ENCODE assay signal across 23 mouse cellular contexts in the genomic region with DNA sequence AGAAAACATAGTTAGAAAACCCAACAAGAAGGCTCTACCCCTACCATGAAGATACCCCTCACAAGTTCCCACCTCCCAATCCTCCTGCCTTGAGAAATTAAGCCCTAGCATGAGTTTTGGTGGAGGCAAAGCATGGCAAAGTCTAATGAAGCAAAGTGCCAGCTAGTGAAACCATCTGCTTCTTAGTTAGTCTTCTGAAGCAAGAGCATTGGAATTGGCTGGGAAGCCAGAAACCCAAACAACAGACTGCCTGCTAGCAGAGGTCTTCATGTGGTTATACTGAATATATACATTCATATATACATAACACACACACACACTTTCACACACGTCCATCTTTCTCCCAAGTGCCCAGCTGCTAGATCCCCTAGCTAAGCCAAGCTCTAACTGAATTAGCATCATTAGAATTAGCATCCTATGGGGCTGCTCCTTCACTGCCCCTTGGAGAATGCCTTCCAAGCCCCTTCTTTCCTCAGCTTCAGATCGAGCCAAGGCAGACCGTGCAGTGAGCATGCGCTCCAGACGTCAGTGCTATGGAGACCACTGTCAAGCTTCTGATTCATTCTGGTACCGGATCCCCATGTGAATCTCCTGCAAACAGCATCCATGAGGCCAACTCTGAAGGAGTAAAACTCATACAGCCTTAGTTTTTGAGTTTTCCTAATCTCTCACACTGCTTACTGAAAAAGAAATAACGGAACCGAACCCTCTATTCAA.
DNase-seq lines count a peak whose midpoint lies in the region; ATAC-seq and TF ChIP-seq lines count a peak whose summit lies in the region.
"Had no signal": no experiment of that assay in that cellular context is flagged by ENCODE, and none has a peak within 500 bp of the region (broad histone marks: within the 10 kb centered on the region; RNA-seq: fewer than 3 reads in every experiment).

No protein-coding gene starts in this region.

- 70% methylated on average over 8 of the region's 8 CpGs for WGBS in forebrain, postnatal 0 days
- 85% methylated on average over 8 of the region's 8 CpGs for WGBS in forebrain, embryonic 15.5 days
- 78% methylated on average over 8 of the region's 8 CpGs for WGBS in lung, embryonic 14.5 days
- WGBS in lung, adult 2 months = 84% methylated on average over 8 of the region's 8 CpGs

- no peak for TF ChIP-seq CTCF in forebrain, postnatal 0 days (IDR thresholded peaks at IDR 0.05; ENCODE audit: low read depth)
- no peak for TF ChIP-seq CTCF in lung, embryonic 14.5 days (IDR thresholded peaks at IDR 0.05; ENCODE audit: low read depth)
- TF ChIP-seq CTCF in lung, adult 2 months (IDR thresholded peaks at IDR 0.05; ENCODE audit: insufficient read depth, low read length) = no peak
- no peak for TF ChIP-seq CTCF in brain, embryonic 14.5 days (IDR thresholded peaks at IDR 0.05; ENCODE audit: borderline replicate concordance, extremely low read depth, insufficient read depth, insufficient read length)

- ATAC-seq in forebrain, postnatal 0 days = peak; percentile 64
- no peak for ATAC-seq in forebrain, embryonic 15.5 days (replicated peaks)
- 0 out of 2 replicates have a peak, but pooled peaks have one; percentile 28 for ATAC-seq in lung, embryonic 14.5 days (ENCODE audit: insufficient read depth)
- ATAC-seq: forebrain, embryonic 13.5 days had no signal

- H3K36me3 ChIP-seq in forebrain, postnatal 0 days (ENCODE audit: insufficient read depth) = no peaks in the 10 kb centered on the region
- no peaks in the 10 kb centered on the region for H3K36me3 ChIP-seq in forebrain, embryonic 15.5 days
- no peaks in the 10 kb centered on the region for H3K36me3 ChIP-seq in lung, embryonic 14.5 days (ENCODE audit: insufficient read depth)
- H3K36me3 ChIP-seq: embryonic facial prominence, embryonic 13.5 days; embryonic facial prominence, embryonic 15.5 days; forebrain, embryonic 10.5 days had no signal

- H3K4me2 ChIP-seq in forebrain, postnatal 0 days (ENCODE audit: low read depth) = no peak overlapping the region
- no peak overlapping the region for H3K4me2 ChIP-seq in forebrain, embryonic 15.5 days (replicated peaks)
- H3K4me2 ChIP-seq in lung, embryonic 14.5 days = no peak overlapping the region
- H3K4me2 ChIP-seq: embryonic facial prominence, embryonic 13.5 days; embryonic facial prominence, embryonic 15.5 days; forebrain, embryonic 13.5 days had no signal

- no peaks in the 10 kb centered on the region for H3K4me1 ChIP-seq in forebrain, postnatal 0 days (ENCODE audit: insufficient read depth)
- H3K4me1 ChIP-seq in forebrain, embryonic 15.5 days = 0 out of 2 replicates have a peak, but pooled peaks cover 10% of the 10 kb centered on the region
- no peaks in the 10 kb centered on the region for H3K4me1 ChIP-seq in lung, embryonic 14.5 days (ENCODE audit: insufficient read depth)
- no peaks in the 10 kb centered on the region for H3K4me1 ChIP-seq in lung, adult 2 months (ENCODE audit: control insufficient read depth, insufficient read depth, low read length)
- H3K4me1 ChIP-seq: embryonic facial prominence, embryonic 13.5 days; embryonic facial prominence, embryonic 15.5 days; forebrain, embryonic 10.5 days; forebrain, embryonic 13.5 days had no signal

- no peak overlapping the region for H3K9ac ChIP-seq in forebrain, postnatal 0 days
- H3K9ac ChIP-seq in forebrain, embryonic 15.5 days (replicated peaks) = no peak overlapping the region
- H3K9ac ChIP-seq in lung, embryonic 14.5 days = no peak overlapping the region
- H3K9ac ChIP-seq: embryonic facial prominence, embryonic 13.5 days; embryonic facial prominence, embryonic 15.5 days; forebrain, embryonic 13.5 days had no signal

- TF ChIP-seq POLR2A in lung, adult 2 months (IDR thresholded peaks at IDR 0.05; ENCODE audit: borderline replicate concordance, extremely low read depth, low read depth, low read length) = no peak
- TF ChIP-seq POLR2A in brain, embryonic 14.5 days (IDR thresholded peaks at IDR 0.05; ENCODE audit: borderline replicate concordance, extremely low read depth, insufficient read depth, insufficient read length, poor library complexity, severe bottlenecking) = no peak

- DNase-seq in forebrain, postnatal 0 days = peak; percentile 32
- peak; percentile 52 for DNase-seq in lung, embryonic 14.5 days
- DNase-seq in lung, adult 2 months = no peak
- peak; percentile 5 for DNase-seq in brain, adult 2 months (ENCODE audit: low read depth, low spot score)
- DNase-seq in brain, embryonic 14.5 days (ENCODE audit: low read depth) = peak; percentile 49
- DNase-seq in adrenal gland, adult 18-20 months (ENCODE audit: low spot score in 2 of 2) = no peak
- no peak for DNase-seq in gastrocnemius, postnatal 36 days
- DNase-seq: adrenal gland, adult 8-10 months; adrenal gland, postnatal 14 days; adrenal gland, postnatal 36 days; cerebellum, adult 11 months; cerebellum, adult 18-20 months; cerebellum, adult 8-10 months; cerebellum, adult 9-11 months; cerebellum, postnatal 14 days; cerebellum, postnatal 36 days; embryo, embryonic 11 days had no signal

- no peaks in the 10 kb centered on the region for H3K9me3 ChIP-seq in forebrain, postnatal 0 days (ENCODE audit: low read length)
- H3K9me3 ChIP-seq in forebrain, embryonic 15.5 days = no peaks in the 10 kb centered on the region
- no peaks in the 10 kb centered on the region for H3K9me3 ChIP-seq in lung, embryonic 14.5 days (ENCODE audit: low read depth, low read length)
- H3K9me3 ChIP-seq: embryonic facial prominence, embryonic 13.5 days; embryonic facial prominence, embryonic 15.5 days; forebrain, embryonic 10.5 days; forebrain, embryonic 13.5 days had no signal

- H3K27ac ChIP-seq in forebrain, postnatal 0 days (ENCODE audit: low read depth, low read length) = no peak overlapping the region
- H3K27ac ChIP-seq in forebrain, embryonic 15.5 days (replicated peaks) = no peak overlapping the region
- no peak overlapping the region for H3K27ac ChIP-seq in lung, embryonic 14.5 days (ENCODE audit: low read depth)
- H3K27ac ChIP-seq: embryonic facial prominence, embryonic 13.5 days; embryonic facial prominence, embryonic 15.5 days; forebrain, embryonic 10.5 days; forebrain, embryonic 13.5 days had no signal

- no peaks in the 10 kb centered on the region for H3K27me3 ChIP-seq in forebrain, postnatal 0 days (ENCODE audit: insufficient read depth, low read length)
- H3K27me3 ChIP-seq in forebrain, embryonic 15.5 days = no peaks in the 10 kb centered on the region
- H3K27me3 ChIP-seq in lung, embryonic 14.5 days (ENCODE audit: insufficient read depth, low read length) = no peaks in the 10 kb centered on the region
- H3K27me3 ChIP-seq: embryonic facial prominence, embryonic 13.5 days; embryonic facial prominence, embryonic 15.5 days; forebrain, embryonic 13.5 days had no signal

- intact Hi-C loops in gastrocnemius, postnatal 36 days (cut with DNase I) = no loop called here

- H3K4me3 ChIP-seq in forebrain, postnatal 0 days (ENCODE audit: low read depth, low read length) = no peak overlapping the region
- no peak overlapping the region for H3K4me3 ChIP-seq in forebrain, embryonic 15.5 days
- H3K4me3 ChIP-seq in lung, embryonic 14.5 days (ENCODE audit: low read depth, low read length) = no peak overlapping the region
- H3K4me3 ChIP-seq in lung, adult 2 months (replicated peaks; ENCODE audit: extremely low read depth, low read depth, low read length) = no peak overlapping the region
- H3K4me3 ChIP-seq: embryonic facial prominence, embryonic 13.5 days; embryonic facial prominence, embryonic 15.5 days; erythroblast, embryonic 14.5 days; forebrain, embryonic 10.5 days; forebrain, embryonic 13.5 days had no signal

Comparison
In these comparisons a context has a peak if more than half of its experiments do, and no peak if none do; other contexts are left out.
1. DNase-seq: peak in forebrain, postnatal 0 days (single experiment), lung, embryonic 14.5 days (single experiment), brain, adult 2 months (single experiment) and brain, embryonic 14.5 days (single experiment); none in lung, adult 2 months (single experiment), adrenal gland, adult 18-20 months (0 of 2) and gastrocnemius, postnatal 36 days (0 of 2).